Mouse (Mus musculus): ENCODE measurements at regions not wholly inside any gene's neighbourhood (a gene's known extent, or its start where the extent isn't known, plus 50 kb on each side); places are given as distances from the start of the nearest gene placed in this dataset.

GRCm38 (mm10) chr13:45189389-45189788, 110.9 kb downstream of the Gm9817 start:
- WGBS, result 92% methylated on average over 6 of the region's 6 CpGs
- H3K4me3 ChIP-seq (ENCODE audit: control insufficient read depth, insufficient read depth, low read length), result no peak overlapping the region
- peaks cover 7% of the 10 kb centered on the region; the same call in 1 of the 2 replicates for H3K4me1 ChIP-seq (replicated peaks; ENCODE audit: control insufficient read depth, insufficient read depth, low read length)
- no peaks in the 10 kb centered on the region for H3K27me3 ChIP-seq (ENCODE audit: control insufficient read depth, insufficient read depth, low read length)
- no peak for TF ChIP-seq POLR2A (IDR thresholded peaks at IDR 0.05; ENCODE audit: control insufficient read depth, extremely low read depth, insufficient read depth, low read length, poor library complexity)
- TF ChIP-seq CTCF (IDR thresholded peaks at IDR 0.05; ENCODE audit: borderline replicate concordance, control insufficient read depth, extremely low read depth, insufficient read depth, low read length, poor library complexity), result no peak
- no peak overlapping the region for H3K27ac ChIP-seq (ENCODE audit: control insufficient read depth, insufficient read depth, low read length)
- DNase-seq, result no peak
- no peaks in the 10 kb centered on the region for H3K36me3 ChIP-seq (ENCODE audit: control insufficient read depth, insufficient read depth, low read length)

GRCm38 (mm10) chr13:45190151-45190550, 111.7 kb downstream of the Gm9817 start:
- Histone ChIP-seq H3K36me3 (ENCODE audit: control insufficient read depth, insufficient read depth, low read length) (no peaks in the 10 kb centered on the region), H3K27me3 (ENCODE audit: control insufficient read depth, insufficient read depth, low read length) (no peaks in the 10 kb centered on the region), H3K4me1 (replicated peaks; ENCODE audit: control insufficient read depth, insufficient read depth, low read length) (0 out of 2 replicates have a peak, but pooled peaks cover 4% of the 10 kb centered on the region), H3K4me3 (ENCODE audit: control insufficient read depth, insufficient read depth, low read length) (no peak overlapping the region), H3K27ac (ENCODE audit: control insufficient read depth, insufficient read depth, low read length) (no peak overlapping the region)
- TF ChIP-seq POLR2A (IDR thresholded peaks at IDR 0.05; ENCODE audit: control insufficient read depth, extremely low read depth, insufficient read depth, low read length, poor library complexity), result no peak
- TF ChIP-seq CTCF (IDR thresholded peaks at IDR 0.05; ENCODE audit: borderline replicate concordance, control insufficient read depth, extremely low read depth, insufficient read depth, low read length, poor library complexity), result no peak
- 90% methylated on average over 4 of the region's 4 CpGs for WGBS
- no peak for DNase-seq

- WGBS, result 85% methylated on average over 8 of the region's 8 CpGs
- TF ChIP-seq POLR2A (IDR thresholded peaks at IDR 0.05; ENCODE audit: control insufficient read depth, extremely low read depth, insufficient read depth, low read length, poor library complexity), result no peak
- no peak for TF ChIP-seq CTCF (IDR thresholded peaks at IDR 0.05; ENCODE audit: borderline replicate concordance, control insufficient read depth, extremely low read depth, insufficient read depth, low read length, poor library complexity)
Measured at GRCm38 (mm10) chr13:45192079-45192478, 113.6 kb downstream of the Gm9817 start.

GRCm38 (mm10) chr13:45195562-45195961, 117.1 kb downstream of the Gm9817 start:
- H3K4me1 ChIP-seq (replicated peaks; ENCODE audit: control insufficient read depth, insufficient read depth, low read length), result no peaks in the 10 kb centered on the region
- no peak for DNase-seq
- no peak overlapping the region for H3K27ac ChIP-seq (ENCODE audit: control insufficient read depth, insufficient read depth, low read length)
- TF ChIP-seq CTCF (IDR thresholded peaks at IDR 0.05; ENCODE audit: borderline replicate concordance, control insufficient read depth, extremely low read depth, insufficient read depth, low read length, poor library complexity) (no peak), POLR2A (IDR thresholded peaks at IDR 0.05; ENCODE audit: control insufficient read depth, extremely low read depth, insufficient read depth, low read length, poor library complexity) (no peak)
- H3K36me3 ChIP-seq (ENCODE audit: control insufficient read depth, insufficient read depth, low read length), result no peaks in the 10 kb centered on the region
- no peak overlapping the region for H3K4me3 ChIP-seq (ENCODE audit: control insufficient read depth, insufficient read depth, low read length)
- no peaks in the 10 kb centered on the region for H3K27me3 ChIP-seq (ENCODE audit: control insufficient read depth, insufficient read depth, low read length)
- 31% methylated on average over 2 of the region's 2 CpGs for WGBS

More at GRCm38 (mm10) chr13:45192079-45192478, 113.6 kb downstream of the Gm9817 start:
- Histone ChIP-seq H3K27me3 (ENCODE audit: control insufficient read depth, insufficient read depth, low read length) (no peaks in the 10 kb centered on the region), H3K36me3 (ENCODE audit: control insufficient read depth, insufficient read depth, low read length) (no peaks in the 10 kb centered on the region), H3K4me1 (replicated peaks; ENCODE audit: control insufficient read depth, insufficient read depth, low read length) (no peaks in the 10 kb centered on the region), H3K4me3 (ENCODE audit: control insufficient read depth, insufficient read depth, low read length) (no peak overlapping the region), H3K27ac (ENCODE audit: control insufficient read depth, insufficient read depth, low read length) (no peak overlapping the region)
- no peak for DNase-seq

- no peak for TF ChIP-seq CTCF (IDR thresholded peaks at IDR 0.05; ENCODE audit: borderline replicate concordance, control insufficient read depth, extremely low read depth, insufficient read depth, low read length, poor library complexity)
- no peak for TF ChIP-seq POLR2A (IDR thresholded peaks at IDR 0.05; ENCODE audit: control insufficient read depth, extremely low read depth, insufficient read depth, low read length, poor library complexity)
- H3K4me1 ChIP-seq (replicated peaks; ENCODE audit: control insufficient read depth, insufficient read depth, low read length), result no peaks in the 10 kb centered on the region
- H3K36me3 ChIP-seq (ENCODE audit: control insufficient read depth, insufficient read depth, low read length), result no peaks in the 10 kb centered on the region
- H3K4me3 ChIP-seq (ENCODE audit: control insufficient read depth, insufficient read depth, low read length), result no peak overlapping the region
- H3K27me3 ChIP-seq (ENCODE audit: control insufficient read depth, insufficient read depth, low read length), result no peaks in the 10 kb centered on the region
- H3K27ac ChIP-seq (ENCODE audit: control insufficient read depth, insufficient read depth, low read length), result no peak overlapping the region
- DNase-seq, result no peak
Measured at GRCm38 (mm10) chr13:45196363-45196762, 117.9 kb downstream of the Gm9817 start.

- WGBS, result 42% methylated on average over 9 of the region's 9 CpGs
- Histone ChIP-seq H3K27ac (ENCODE audit: control insufficient read depth, insufficient read depth, low read length) (no peak overlapping the region), H3K27me3 (ENCODE audit: control insufficient read depth, insufficient read depth, low read length) (no peaks in the 10 kb centered on the region), H3K36me3 (ENCODE audit: control insufficient read depth, insufficient read depth, low read length) (no peaks in the 10 kb centered on the region), H3K4me3 (ENCODE audit: control insufficient read depth, insufficient read depth, low read length) (no peak overlapping the region), H3K4me1 (replicated peaks; ENCODE audit: control insufficient read depth, insufficient read depth, low read length) (no peaks in the 10 kb centered on the region; the same call in 1 of the 2 replicates)
- no peak for DNase-seq
- TF ChIP-seq POLR2A (IDR thresholded peaks at IDR 0.05; ENCODE audit: control insufficient read depth, extremely low read depth, insufficient read depth, low read length, poor library complexity) (no peak), CTCF (IDR thresholded peaks at IDR 0.05; ENCODE audit: borderline replicate concordance, control insufficient read depth, extremely low read depth, insufficient read depth, low read length, poor library complexity) (no peak)
Measured at GRCm38 (mm10) chr13:45200511-45201120, 122.1 kb downstream of the Gm9817 start.

GRCm38 (mm10) chr13:45204856-45205255, 126.4 kb downstream of the Gm9817 start:
- H3K4me1 ChIP-seq (replicated peaks; ENCODE audit: control insufficient read depth, insufficient read depth, low read length), result no peaks in the 10 kb centered on the region; the same call in 1 of the 2 replicates
- WGBS, result 46% methylated on average over 6 of the region's 6 CpGs
- H3K27me3 ChIP-seq (ENCODE audit: control insufficient read depth, insufficient read depth, low read length), result no peaks in the 10 kb centered on the region
- H3K27ac ChIP-seq (ENCODE audit: control insufficient read depth, insufficient read depth, low read length), result no peak overlapping the region
- H3K4me3 ChIP-seq (ENCODE audit: control insufficient read depth, insufficient read depth, low read length), result no peak overlapping the region
- no peak for DNase-seq
- H3K36me3 ChIP-seq (ENCODE audit: control insufficient read depth, insufficient read depth, low read length), result no peaks in the 10 kb centered on the region
- TF ChIP-seq POLR2A (IDR thresholded peaks at IDR 0.05; ENCODE audit: control insufficient read depth, extremely low read depth, insufficient read depth, low read length, poor library complexity), result no peak
- no peak for TF ChIP-seq CTCF (IDR thresholded peaks at IDR 0.05; ENCODE audit: borderline replicate concordance, control insufficient read depth, extremely low read depth, insufficient read depth, low read length, poor library complexity)
